Mouse (Mus musculus) bone marrow macrophage, adult 2 months (primary cell): ENCODE measurements around the gene Rpl37. TPM values are rescaled to one million over a fixed set of nuclear protein-coding genes. Genes with fewer than 3 reads are reported as not detected.

ENCODE experiments used
- H3K27ac ChIP-seq: 2 replicates; pipeline ENCODE4 v1.5.1; 2012; ENCODE audit warnings: low read depth, low read length; ENCODE audit not compliant: insufficient read depth
- H3K4me1 ChIP-seq: 2 replicates; pipeline ENCODE4 v1.6.1; 2012; ENCODE audit warnings: low read length; ENCODE audit not compliant: control insufficient read depth, insufficient read depth
- H3K4me3 ChIP-seq: 2 replicates; pipeline ENCODE4 v1.5.1; 2012; ENCODE audit warnings: mild to moderate bottlenecking, low read length, moderate library complexity; ENCODE audit not compliant: insufficient read depth
- CTCF ChIP-seq: IDR thresholded peaks from 2 replicates; pipeline ENCODE4 v1.5.1; 2012; ENCODE audit warnings: low read depth, mild to moderate bottlenecking, low read length, moderate library complexity
- POLR2A ChIP-seq: IDR thresholded peaks from 2 replicates; pipeline ENCODE4 v1.6.1; 2012; ENCODE audit warnings: mild to moderate bottlenecking, low read depth, low read length, borderline replicate concordance
- polyA plus RNA-seq: library from polyadenylated mRNA; stranded (reverse); fragments of >200 nt; gene quantifications from 2 replicates; pipeline ENCODE4 v1.2.4, GENCODE M21; 2012; ENCODE audit not compliant: missing spikeins, insufficient read depth, insufficient read length

Gene Rpl37
- polyA plus RNA-seq, 1 experiment, result 766 TPM

DNA sequence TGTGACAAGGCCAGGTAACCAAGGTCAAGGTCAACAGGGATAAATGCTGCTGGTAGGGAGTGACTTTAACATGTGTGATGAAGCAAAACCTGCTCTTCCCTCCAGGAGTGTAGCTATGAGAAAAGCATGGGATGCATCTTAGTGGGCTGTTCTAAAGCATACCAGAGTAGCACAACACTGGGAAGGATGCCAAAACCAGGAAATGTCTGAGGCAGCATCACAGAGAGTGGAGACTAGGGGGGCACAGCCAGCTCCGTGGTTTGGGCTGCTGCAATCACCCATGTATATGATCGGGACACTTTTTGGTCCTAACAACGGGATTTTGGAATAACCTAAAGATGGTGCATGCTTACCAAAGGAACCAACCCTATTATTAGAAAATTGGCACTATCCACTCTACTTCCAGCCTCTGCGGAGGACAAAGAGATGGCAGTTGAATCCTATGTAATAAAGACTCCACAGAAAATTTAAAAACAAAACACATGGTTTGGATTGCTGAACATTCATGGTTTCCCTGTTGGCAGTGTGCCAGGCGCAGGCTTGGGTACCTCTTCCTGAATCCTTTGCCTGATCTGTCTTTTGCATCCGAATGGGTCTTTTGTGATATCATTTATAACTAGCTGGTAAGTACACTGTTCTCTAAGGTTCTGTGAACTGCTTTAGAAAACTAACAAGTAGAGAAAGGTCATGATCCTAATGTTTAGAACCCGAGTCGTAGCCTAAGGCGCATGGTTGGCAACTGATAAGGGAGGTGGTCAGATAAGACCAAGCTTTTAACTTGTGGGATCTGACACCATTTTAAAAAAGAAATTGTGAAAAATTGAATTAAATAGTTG, 21.8 kb downstream of the Rpl37 start:
- TF ChIP-seq POLR2A (no peak), CTCF (no peak)
- peaks cover 26% of the 10 kb centered on the region for H3K4me1 ChIP-seq
- H3K4me3 ChIP-seq, result no peak overlapping the region
- no peak overlapping the region for H3K27ac ChIP-seq

DNA sequence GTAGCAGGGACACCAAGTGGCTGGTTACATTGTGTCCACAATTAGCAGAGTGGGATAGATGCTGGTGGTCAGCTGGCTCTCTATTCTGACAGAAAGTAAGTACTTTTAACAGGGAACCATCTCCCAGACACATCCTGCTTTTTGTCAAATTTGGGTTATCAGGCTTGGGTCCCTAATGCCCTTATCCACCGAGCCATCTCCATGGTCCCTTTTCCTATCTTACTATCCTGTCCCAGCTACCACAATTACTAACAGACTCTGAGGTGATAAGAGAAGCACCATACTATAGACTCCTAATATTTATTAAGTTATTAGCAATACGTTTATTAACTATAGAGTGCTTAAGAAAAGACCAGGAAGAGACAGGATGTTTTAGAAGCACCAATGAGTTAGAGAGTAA, 22.9 kb downstream of the Rpl37 start:
- Histone ChIP-seq H3K4me3 (no peak overlapping the region), H3K27ac (no peak overlapping the region), H3K4me1 (peaks cover 19% of the 10 kb centered on the region)
- no peak for TF ChIP-seq CTCF
- no peak for TF ChIP-seq POLR2A

DNA sequence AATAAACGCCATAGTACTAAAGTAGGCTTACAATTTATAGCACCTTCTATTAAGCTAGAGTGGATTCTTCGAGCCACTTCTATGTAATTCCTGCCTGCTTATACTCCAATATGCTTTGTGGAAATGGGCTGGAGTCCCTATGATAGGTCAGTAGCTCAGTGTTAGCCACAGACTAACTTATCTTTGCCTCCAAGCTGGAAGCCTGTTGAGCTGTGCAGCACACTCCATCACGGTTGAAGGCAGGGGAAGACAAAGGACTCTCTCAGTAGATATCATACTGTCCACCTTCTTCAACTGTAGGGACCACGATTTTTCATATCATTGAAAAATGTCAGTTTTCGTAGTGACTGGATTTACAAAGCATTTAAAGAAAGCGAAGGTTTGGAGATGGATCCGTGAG, 23.4 kb downstream of the Rpl37 start:
- no peak for TF ChIP-seq CTCF
- no peak for TF ChIP-seq POLR2A
- H3K4me3 ChIP-seq, result no peak overlapping the region
- H3K27ac ChIP-seq, result no peak overlapping the region
- H3K4me1 ChIP-seq, result peaks cover 15% of the 10 kb centered on the region

DNA sequence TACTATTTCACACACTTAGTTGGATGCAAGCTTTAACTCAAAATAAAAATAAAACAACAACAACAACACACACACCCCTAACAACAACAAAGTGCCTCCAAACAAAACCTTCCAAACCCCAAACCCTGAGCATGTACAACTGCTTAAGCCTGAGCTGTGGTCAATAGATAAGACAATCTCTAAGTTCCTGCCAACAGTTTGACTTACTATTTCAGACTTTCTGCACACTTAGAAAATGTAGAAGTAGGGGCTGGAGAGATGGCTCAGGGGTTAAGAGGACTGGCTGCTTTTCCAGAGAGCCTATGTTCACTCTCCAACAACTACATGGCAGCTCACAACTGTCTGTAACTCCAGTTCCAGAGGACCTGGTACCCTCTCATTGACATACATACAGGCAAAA, 23.9 kb downstream of the Rpl37 start:
- Histone ChIP-seq H3K4me1 (peaks cover 16% of the 10 kb centered on the region), H3K4me3 (no peak overlapping the region), H3K27ac (no peak overlapping the region)
- TF ChIP-seq CTCF, result no peak
- no peak for TF ChIP-seq POLR2A

DNA sequence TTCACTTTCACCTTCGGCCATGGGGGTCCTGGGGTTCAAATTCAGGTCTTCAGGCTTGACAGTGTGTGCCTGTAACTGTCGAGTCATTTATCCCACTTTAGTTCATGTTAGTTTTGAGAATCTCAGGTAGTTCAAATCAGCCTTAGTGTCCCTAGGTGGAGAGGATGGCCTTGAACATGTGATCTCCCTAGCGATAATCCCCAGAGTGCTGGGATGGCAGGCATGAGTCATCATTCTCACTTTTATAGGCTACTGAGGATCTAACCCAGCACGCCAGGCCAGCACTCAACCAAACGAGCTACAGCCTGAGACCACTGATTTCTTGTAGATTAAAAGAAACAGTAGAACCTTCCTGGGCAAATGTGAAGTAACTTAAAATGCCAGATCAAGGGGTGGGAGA, 25.6 kb downstream of the Rpl37 start:
- H3K27ac ChIP-seq, result no peak overlapping the region

DNA sequence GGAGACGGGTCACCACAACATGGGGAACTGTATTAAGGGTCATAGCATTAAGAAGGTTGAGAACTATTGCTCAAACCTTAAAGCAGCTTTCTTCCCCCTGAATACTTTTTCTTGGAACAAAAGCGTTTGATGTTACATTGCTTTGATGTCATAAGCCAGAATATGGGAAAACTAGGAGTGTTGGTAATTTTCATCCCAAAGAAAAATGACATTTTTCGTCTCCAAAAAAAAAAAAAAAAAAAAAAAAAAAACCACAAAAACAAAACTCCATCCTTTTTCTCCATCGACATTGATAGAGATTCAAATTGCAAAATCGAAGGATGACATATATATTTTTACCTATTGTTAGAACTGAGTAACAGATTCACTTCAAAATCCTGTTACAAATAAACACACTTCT, 26.3 kb downstream of the Rpl37 start:
- peaks cover 14% of the 10 kb centered on the region for H3K4me1 ChIP-seq
- H3K27ac ChIP-seq, result no peak overlapping the region
- no peak for TF ChIP-seq CTCF
- no peak for TF ChIP-seq POLR2A
- H3K4me3 ChIP-seq, result no peak overlapping the region

More for the DNA sequence above, 25.6 kb downstream of the Rpl37 start:
- no peak for TF ChIP-seq CTCF
- TF ChIP-seq POLR2A, result no peak
- Histone ChIP-seq H3K4me1 (peaks cover 14% of the 10 kb centered on the region), H3K4me3 (no peak overlapping the region)

DNA sequence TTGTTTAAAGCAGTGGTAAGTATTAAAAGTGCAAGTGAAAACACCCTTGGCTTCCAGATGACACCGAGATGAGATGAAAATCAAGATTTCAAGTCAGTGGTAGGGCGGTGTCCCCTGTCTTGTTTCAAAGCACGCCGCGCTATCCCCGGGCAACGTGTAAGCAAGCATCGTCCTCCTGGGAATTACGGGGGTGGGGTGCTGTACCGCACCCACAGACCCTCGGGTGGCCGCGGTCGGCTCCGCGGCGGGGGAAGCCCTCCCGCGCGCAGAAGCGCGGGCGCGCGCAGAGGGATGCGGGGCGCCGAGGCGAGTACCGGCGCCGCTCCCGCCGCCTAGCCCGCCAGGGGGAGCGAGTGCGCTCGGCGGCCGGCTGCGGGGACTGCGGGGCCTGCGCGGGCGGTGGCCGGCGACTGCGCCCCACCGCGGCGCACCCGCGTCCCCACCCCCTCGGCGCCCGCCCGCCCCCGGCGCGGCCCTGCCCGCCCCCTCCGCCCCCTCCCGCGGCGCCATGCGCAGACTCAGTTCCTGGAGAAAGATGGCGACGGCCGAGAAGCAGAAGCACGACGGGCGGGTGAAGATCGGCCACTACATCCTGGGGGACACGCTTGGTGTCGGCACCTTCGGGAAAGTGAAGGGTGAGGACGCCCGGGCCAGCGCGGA, 27.0 kb downstream of the Rpl37 start, which contains the start of gene Prkaa1:
Gene Prkaa1, plus strand, starts transcription at position 501 of the 660 bp plus-strand sequence.
- Histone ChIP-seq H3K4me1 (peaks cover 14% of the 10 kb centered on the region), H3K27ac (peak within 1 kb of the TSS; percentile 53), H3K4me3 (peak within 1 kb of the TSS; percentile 95)
- TF ChIP-seq CTCF, result no peak
- TF ChIP-seq POLR2A, result no peak

DNA sequence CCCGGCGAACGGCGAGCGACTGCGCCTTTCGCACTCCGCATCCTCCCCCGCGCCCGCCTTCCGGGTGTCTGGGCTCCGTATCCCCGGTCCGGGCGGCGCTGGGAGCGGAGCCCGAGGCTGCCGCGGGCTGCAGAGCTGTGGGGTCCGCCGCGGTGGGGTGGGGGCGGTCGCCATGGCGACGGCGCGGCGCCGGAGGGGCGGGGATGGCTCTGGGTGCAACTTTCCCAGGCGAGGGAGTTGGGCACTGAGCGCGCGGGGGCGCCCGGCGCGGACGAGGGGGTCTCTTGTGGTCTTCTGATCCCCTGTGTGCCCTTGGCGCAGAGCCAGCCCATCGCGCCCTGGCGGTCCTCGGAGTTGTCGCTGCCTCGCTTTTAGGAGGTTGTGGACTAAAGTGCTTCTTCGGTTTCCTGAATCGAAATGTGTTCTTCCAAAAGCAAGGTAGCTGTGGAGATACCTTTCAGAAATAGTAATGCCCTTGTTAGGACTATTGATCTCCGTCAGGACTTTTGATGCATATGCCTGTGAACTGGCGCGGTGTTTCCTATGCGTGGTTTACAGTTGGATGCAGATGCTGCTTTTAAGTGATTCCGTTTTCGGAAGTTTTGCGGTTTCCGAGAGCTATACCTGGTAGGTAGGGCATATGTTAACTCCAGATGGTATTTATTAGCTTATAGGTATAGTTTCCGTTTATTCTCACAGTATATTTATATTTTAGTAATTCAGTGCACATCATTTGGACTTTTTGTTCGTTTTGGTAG, 27.8 kb downstream of the Rpl37 start:
- H3K4me1 ChIP-seq, result peaks cover 16% of the 10 kb centered on the region
- H3K27ac ChIP-seq, result peak overlapping the region; percentile 53

DNA sequence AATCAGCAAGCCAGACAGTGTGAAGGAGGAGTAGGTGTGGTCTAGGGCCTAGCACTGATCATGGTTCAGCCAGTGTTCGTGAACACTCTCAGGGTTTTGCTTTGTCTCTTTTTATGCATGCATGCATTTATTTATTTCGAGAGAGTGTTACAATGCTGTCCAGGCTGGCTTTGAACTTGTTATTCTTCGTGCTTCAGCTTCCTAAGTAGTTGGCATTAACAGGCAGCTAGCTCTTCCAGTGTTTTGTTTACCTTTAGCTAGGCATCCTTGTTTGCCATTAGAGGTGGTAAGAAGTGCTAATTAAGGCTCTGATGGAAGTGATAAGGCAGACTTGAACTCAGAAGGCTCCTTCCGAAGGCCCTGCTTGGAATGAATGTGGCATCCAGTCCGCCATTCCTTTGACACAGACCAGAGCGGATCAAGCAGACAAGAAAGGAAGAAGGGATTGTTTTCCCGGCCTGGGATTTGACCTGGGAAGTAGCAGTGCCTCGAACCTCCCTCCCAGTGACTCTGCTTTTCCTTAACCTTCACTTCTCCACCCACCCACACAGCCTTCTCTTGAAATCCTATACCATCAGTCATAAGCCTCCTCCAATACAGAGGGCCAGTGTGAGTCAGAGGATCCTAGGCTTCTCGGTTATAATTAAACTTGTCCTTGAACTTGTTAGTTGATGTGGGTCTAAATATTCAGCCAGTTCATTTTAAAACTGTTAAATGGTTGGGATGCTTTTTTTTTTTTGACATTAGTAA, 28.9 kb downstream of the Rpl37 start:
- TF ChIP-seq POLR2A, result no peak
- no peak for TF ChIP-seq CTCF
- H3K4me1 ChIP-seq, result peaks cover 16% of the 10 kb centered on the region
- H3K4me3 ChIP-seq, result no peak overlapping the region
- H3K27ac ChIP-seq, result no peak overlapping the region

More for the DNA sequence above, 27.8 kb downstream of the Rpl37 start:
- TF ChIP-seq POLR2A (no peak), CTCF (no peak)
- peak overlapping the region; percentile 95 for H3K4me3 ChIP-seq
